Mouse (Mus musculus): ENCODE data around the gene Crmp1. TPM values are rescaled to one million over a fixed set of nuclear protein-coding genes. Genes with fewer than 3 reads are reported as not detected.

The Crmp1 gene
- polyA plus RNA-seq, 1 experiment from 2014 or later = 352 TPM

Other genes starting within 250 kb of the Crmp1 start
- gene Gm1043, start 156.6 kb upstream of the Crmp1 start, polyA plus RNA-seq (2016; fragmentation: Nextera tagmentation; extraction: Ambion mirVana) = 0.29 and 0.31 TPM in 2 replicates
- gene Evc, start 95.0 kb downstream of the Crmp1 start, polyA plus RNA-seq (2016; fragmentation: Nextera tagmentation; extraction: Ambion mirVana) = 23.4 and 24.2 TPM in 2 replicates
- gene Evc2, start 96.6 kb downstream of the Crmp1 start, polyA plus RNA-seq (2016; fragmentation: Nextera tagmentation; extraction: Ambion mirVana) = 14.1 and 15.4 TPM in 2 replicates